Mouse (Mus musculus) Patski (cell line): ENCODE results near the gene Olfr1508. TPM values are rescaled to one million over a fixed set of nuclear protein-coding genes. Genes with fewer than 3 reads are reported as not detected.
"Not testable (repeated sequence)": the region's sequence is repeated elsewhere in the genome, so short reads cannot be mapped to it uniquely, and the experiment has no call there.

Source experiments
- ATAC-seq: fragments of 100-300 bp; one replicate; pipeline ENCODE4 v1.8.0; 2021
- CTCF ChIA-PET: fragments of 350-600 bp; sonication (Branson Sonifier 250); formaldehyde crosslinking; loops from one replicate; lab custom pipeline; 2022; ENCODE audit warnings: inconsistent platforms; lab: Charles Lee
- POLR2A ChIA-PET: fragments of 350-600 bp; sonication (Branson Sonifier 250); formaldehyde crosslinking; loops from one replicate; lab custom pipeline; 2022; ENCODE audit warnings: antibody characterized with exemption, inconsistent platforms; lab: Charles Lee
- DNase-seq: peaks from one replicate; pipeline ENCODE4 v3.0.0-alpha.2; 2011; ENCODE audit warnings: low read depth, low spot score
- H3K27me3 ChIP-seq: fragments of 371-371 bp; one replicate; pipeline ENCODE4 v1.5.1; 2021
- CTCF ChIP-seq: fragments of 100-300 bp; IDR thresholded peaks from one replicate; pipeline ENCODE4 v1.5.1; 2021
- in situ Hi-C: fragments of 300-500 bp; cut with MboI; formaldehyde crosslinking; loops from 3 replicates; pipeline ENCODE4 v1.11.1; 2018; ENCODE audit warnings: low pct_unique_long_range_greater_than_20kb, mixed read lengths
- polyA plus RNA-seq: library from polyadenylated mRNA; unstranded; gene quantifications from one replicate; pipeline ENCODE4 v1.2.3, GENCODE M21; 2021

The Olfr1508 gene
- not detected for polyA plus RNA-seq

- no peak for ATAC-seq
- no peaks in the 10 kb centered on the region for H3K27me3 ChIP-seq
- ChIA-PET POLR2A (no interaction called here), CTCF (interaction anchor here (0.8 kb wide), 1 partner anchor 11 kb away, joined by 3 read pairs; no protein-coding TSS in a partner anchor)
- in situ Hi-C loops: no loop called here
- DNase-seq: no peak
- TF ChIP-seq CTCF: no peak
Measured at GRCm38 (mm10) chr14:52467395-52467794, at the start of gene Olfr1508. Gene Olfr1508, minus strand, starts transcription at chr14:52467495.

- no peaks in the 10 kb centered on the region for H3K27me3 ChIP-seq
- TF ChIP-seq CTCF: no peak
- CTCF ChIA-PET: no interaction called here
- no peak for ATAC-seq
- POLR2A ChIA-PET: no interaction called here
- in situ Hi-C loops: no loop called here
- DNase-seq: no peak
Measured at GRCm38 (mm10) chr14:52495516-52495915, 28.2 kb upstream of the Olfr1508 start, which contains the start of gene Olfr1507. Gene Olfr1507, minus strand, starts transcription at chr14:52495749.

- in situ Hi-C loops: no loop called here
- ATAC-seq: no peak
- ChIA-PET POLR2A (no interaction called here), CTCF (no interaction called here)
- TF ChIP-seq CTCF: no peak
- no peaks in the 10 kb centered on the region for H3K27me3 ChIP-seq
- no peak for DNase-seq
Measured at GRCm38 (mm10) chr14:52465738-52466137, 1.6 kb downstream of the Olfr1508 start.

- no peak for ATAC-seq
- in situ Hi-C loops: no loop called here
- ChIA-PET POLR2A (no interaction called here), CTCF (no interaction called here)
- H3K27me3 ChIP-seq: no peaks in the 10 kb centered on the region
- TF ChIP-seq CTCF: no peak
- DNase-seq: no peak
Measured at GRCm38 (mm10) chr14:52461928-52462327, 5.4 kb downstream of the Olfr1508 start.

GRCm38 (mm10) chr14:52451138-52451537, 16.2 kb downstream of the Olfr1508 start:
- in situ Hi-C loops: no loop called here
- H3K27me3 ChIP-seq: peaks cover 9% of the 10 kb centered on the region
- ATAC-seq (no peak), DNase-seq (no peak)
- TF ChIP-seq CTCF: no peak
- POLR2A ChIA-PET: no interaction called here
- CTCF ChIA-PET: no interaction called here

- POLR2A ChIA-PET: interaction anchor here (0.6 kb wide), 1 partner anchor 26 kb away, joined by 3 read pairs; no protein-coding TSS in a partner anchor
- H3K27me3 ChIP-seq: peaks cover 3% of the 10 kb centered on the region
Measured at GRCm38 (mm10) chr14:52442690-52443089, 24.6 kb downstream of the Olfr1508 start, which contains the start of gene Olfr1509. Gene Olfr1509, plus strand, starts transcription at chr14:52442990.

GRCm38 (mm10) chr14:52427686-52428085, 39.6 kb downstream of the Olfr1508 start:
- no peak for TF ChIP-seq CTCF
- ATAC-seq (no peak), DNase-seq (no peak)
- in situ Hi-C loops: no loop called here
- peaks cover 3% of the 10 kb centered on the region for H3K27me3 ChIP-seq
- ChIA-PET CTCF (no interaction called here), POLR2A (no interaction called here)

More at GRCm38 (mm10) chr14:52442690-52443089, 24.6 kb downstream of the Olfr1508 start, which contains the start of gene Olfr1509:
- in situ Hi-C loops: no loop called here
- TF ChIP-seq CTCF: no peak
- CTCF ChIA-PET: no interaction called here
- no peak for DNase-seq
- ATAC-seq: no peak

- ChIA-PET CTCF (no interaction called here), POLR2A (no interaction called here)
- peaks cover 7% of the 10 kb centered on the region for H3K27me3 ChIP-seq
- in situ Hi-C loops: no loop called here
- DNase-seq (no peak), ATAC-seq (no peak)
- TF ChIP-seq CTCF: no peak
Measured at GRCm38 (mm10) chr14:52414273-52414672, 53.0 kb downstream of the Olfr1508 start, which contains the start of gene Olfr1510. Gene Olfr1510, minus strand, starts transcription at chr14:52414373.

- ATAC-seq, in situ Hi-C loops, DNase-seq, CTCF ChIA-PET, POLR2A ChIA-PET: not testable (repeated sequence)
- H3K27me3 ChIP-seq: peaks cover 13% of the 10 kb centered on the region
Measured at GRCm38 (mm10) chr14:52410142-52410919, 57.0 kb downstream of the Olfr1508 start.

Other genes starting within 250 kb of the Olfr1508 start
- gene Chd8, start 209.7 kb downstream of the Olfr1508 start, polyA plus RNA-seq: 64.4 TPM
- gene Tox4, start 188.3 kb downstream of the Olfr1508 start, polyA plus RNA-seq: 38.8 TPM
- 20.5 TPM for gene Rab2b, start 187.9 kb downstream of the Olfr1508 start, polyA plus RNA-seq
- gene Mettl3, start 162.4 kb downstream of the Olfr1508 start, polyA plus RNA-seq: 28.7 TPM
- gene Sall2, start 138.7 kb downstream of the Olfr1508 start, polyA plus RNA-seq: 16.8 TPM
- not detected for gene Olfr1513, start 111.1 kb downstream of the Olfr1508 start, polyA plus RNA-seq
- gene Olfr1512, start 88.3 kb downstream of the Olfr1508 start, polyA plus RNA-seq: not detected
- gene Olfr1511, start 70.1 kb downstream of the Olfr1508 start, polyA plus RNA-seq: not detected
- gene Olfr1510, start 53.1 kb downstream of the Olfr1508 start, polyA plus RNA-seq: not detected
- gene Olfr1509, start 24.5 kb downstream of the Olfr1508 start, polyA plus RNA-seq: not detected
- gene Olfr1507, start 28.3 kb upstream of the Olfr1508 start, polyA plus RNA-seq: not detected